9 mouse cellular contexts compared by ENCODE assay signal in genomic region chr14:55918240-55919082, GRCm38 (mm10). TPM values are rescaled to one million over a fixed set of nuclear protein-coding genes. Genes with fewer than 3 reads are reported as not detected.
DNase-seq lines count a peak whose midpoint lies in the region; ATAC-seq and TF ChIP-seq lines count a peak whose summit lies in the region.
"Had no signal": no experiment of that assay in that cellular context is flagged by ENCODE, and none has a peak within 500 bp of the region (broad histone marks: within the 10 kb centered on the region; RNA-seq: fewer than 3 reads in every experiment).

No protein-coding gene starts in this region.

- H3K27ac ChIP-seq in lung, embryonic 15.5 days, result no peak overlapping the region
- H3K27ac ChIP-seq: heart, embryonic 15.5 days had no signal

- peak; percentile 82; the same call in 1 of the 2 replicates for TF ChIP-seq CTCF in brain, embryonic 14.5 days (IDR thresholded peaks at IDR 0.05; ENCODE audit: borderline replicate concordance, extremely low read depth, insufficient read depth, insufficient read length)

- no peak overlapping the region for H3K4me3 ChIP-seq in lung, embryonic 15.5 days
- H3K4me3 ChIP-seq: heart, embryonic 15.5 days had no signal

- intact Hi-C loops in heart, postnatal 25 days (cut with DNase I), result loop anchor here (1.0 to 5.0 kb wide), 2 partner anchors 44 to 141 kb away; no protein-coding TSS in a partner anchor

- no peaks in the 10 kb centered on the region for H3K27me3 ChIP-seq in lung, embryonic 15.5 days
- H3K27me3 ChIP-seq: heart, embryonic 15.5 days had no signal

- 0 out of 2 replicates have a peak overlapping the region, but pooled peaks have one; percentile 15 for H3K4me2 ChIP-seq in lung, embryonic 15.5 days
- H3K4me2 ChIP-seq: heart, embryonic 15.5 days had no signal

- no peaks in the 10 kb centered on the region for H3K9me3 ChIP-seq in lung, embryonic 15.5 days
- H3K9me3 ChIP-seq: heart, embryonic 15.5 days had no signal

- TF ChIP-seq POLR2A in brain, embryonic 14.5 days (IDR thresholded peaks at IDR 0.05; ENCODE audit: borderline replicate concordance, extremely low read depth, insufficient read depth, insufficient read length, poor library complexity, severe bottlenecking), result no peak

- H3K9ac ChIP-seq in lung, embryonic 15.5 days, result no peak overlapping the region
- H3K9ac ChIP-seq: heart, embryonic 15.5 days had no signal

- H3K4me1 ChIP-seq in lung, embryonic 15.5 days, result peaks cover 14% of the 10 kb centered on the region

- no peaks in the 10 kb centered on the region for H3K36me3 ChIP-seq in lung, embryonic 15.5 days
- H3K36me3 ChIP-seq: heart, embryonic 15.5 days had no signal

- DNase-seq in ES-CJ7 (ENCODE audit: low read depth, low spot score), result peak; percentile 92
- peak; percentile 96 for DNase-seq in brain, embryonic 14.5 days (ENCODE audit: low read depth)
- peak; percentile 20 for DNase-seq in heart, postnatal 25 days (ENCODE audit: low spot score)
- DNase-seq in kidney, postnatal 4 days, result peak; percentile 75 to 82
- DNase-seq in ovary, postnatal 36 days (ENCODE audit: low spot score), result peak; percentile 27
- DNase-seq in thymus, postnatal 14 days, result peak; percentile 78

- WGBS in lung, embryonic 15.5 days, result 18% methylated on average over 14 of the region's 14 CpGs

- peak; percentile 74; the same call in 1 of the 2 replicates for ATAC-seq in erythroblast, adult 5-6 weeks (replicated peaks; ENCODE audit: low FRiP score, poor library complexity, severe bottlenecking)
- peak; percentile 64 for ATAC-seq in lung, embryonic 15.5 days (ENCODE audit: borderline replicate concordance, extremely low read depth, low FRiP score, low TSS enrichment)

RNA-seq across cellular contexts. Expression of gene Sdr39u1, which starts 18.4 kb away (rescaled TPM):
- 97.6 and 120 TPM in 2 replicates for polyA plus RNA-seq in brain, embryonic 14.5 days (2012; rRNA removed)
- 1.3 TPM in 2 replicates for total RNA-seq in erythroblast, adult 5-6 weeks (2015; ENCODE audit: low replicate concordance)
- total RNA-seq in erythroblast, adult 5-6 weeks (2017; ENCODE audit: low replicate concordance), result 3.5 and 10.6 TPM in 2 replicates
- total RNA-seq in heart, postnatal 25 days (2021), result 100 to 1,000 TPM; 107 to 108 TPM
- 51.8 and 52.9 TPM in 2 replicates for polyA plus RNA-seq in lung, embryonic 15.5 days (2015; fragmentation: Nextera tagmentation; extraction: Ambion mirVana)

RNA-seq across cellular contexts. Expression of gene Cma1, which starts 26.0 kb away (rescaled TPM):
- 1.9 and 5.3 TPM in 2 replicates for polyA plus RNA-seq in brain, embryonic 14.5 days (2012; rRNA removed)
- total RNA-seq in erythroblast, adult 5-6 weeks (2015; ENCODE audit: low replicate concordance), result not detected in 2 replicates
- total RNA-seq in erythroblast, adult 5-6 weeks (2017; ENCODE audit: low replicate concordance), result not detected in 2 replicates
- total RNA-seq in heart, postnatal 25 days (2021), result 1 to 10 TPM; 1.0 to 2.5 TPM
- 4.3 and 5.9 TPM in 2 replicates for polyA plus RNA-seq in lung, embryonic 15.5 days (2015; fragmentation: Nextera tagmentation; extraction: Ambion mirVana)

RNA-seq across cellular contexts. Expression of gene Cma2, which starts 32.3 kb away (rescaled TPM):
- polyA plus RNA-seq in brain, embryonic 14.5 days (2012; rRNA removed), result not detected in 2 replicates
- total RNA-seq in erythroblast, adult 5-6 weeks (2015; ENCODE audit: low replicate concordance), result not detected in 2 replicates
- not detected in 2 replicates for total RNA-seq in erythroblast, adult 5-6 weeks (2017; ENCODE audit: low replicate concordance)
- not detected for total RNA-seq in heart, postnatal 25 days (2021)
- polyA plus RNA-seq in lung, embryonic 15.5 days (2015; fragmentation: Nextera tagmentation; extraction: Ambion mirVana), result not detected in 2 replicates
- polyA plus RNA-seq: heart, embryonic 15.5 days had no signal

RNA-seq across cellular contexts. Expression of gene Khnyn, which starts 33.7 kb away (rescaled TPM):
- 13.4 and 13.7 TPM in 2 replicates for polyA plus RNA-seq in brain, embryonic 14.5 days (2012; rRNA removed)
- 30.7 and 36.4 TPM in 2 replicates for total RNA-seq in erythroblast, adult 5-6 weeks (2015; ENCODE audit: low replicate concordance)
- 122 and 126 TPM in 2 replicates for total RNA-seq in erythroblast, adult 5-6 weeks (2017; ENCODE audit: low replicate concordance)
- total RNA-seq in heart, postnatal 25 days (2021), result 10 to 100 TPM; 11.6 to 13.5 TPM
- polyA plus RNA-seq in lung, embryonic 15.5 days (2015; fragmentation: Nextera tagmentation; extraction: Ambion mirVana), result 18.3 and 18.8 TPM in 2 replicates

RNA-seq across cellular contexts. Expression of gene Cbln3, which starts 34.3 kb away (rescaled TPM):
- 0.43 and 0.51 TPM in 2 replicates for polyA plus RNA-seq in brain, embryonic 14.5 days (2012; rRNA removed)
- total RNA-seq in erythroblast, adult 5-6 weeks (2015; ENCODE audit: low replicate concordance), result not detected in 2 replicates
- 0.14 TPM in 1 of 2 replicates, not detected in the other for total RNA-seq in erythroblast, adult 5-6 weeks (2017; ENCODE audit: low replicate concordance)
- under 1 TPM in 1 of 2 experiments, not detected in 1; 0.14 TPM for total RNA-seq in heart, postnatal 25 days (2021)
- polyA plus RNA-seq in lung, embryonic 15.5 days (2015; fragmentation: Nextera tagmentation; extraction: Ambion mirVana), result 0.88 and 1.2 TPM in 2 replicates

Comparison
In these comparisons a context has a peak if more than half of its experiments do, and no peak if none do; other contexts are left out.
1. DNase-seq: peak in every context shown above with its lines; median percentile 96 in brain, embryonic 14.5 days; 92 in ES-CJ7; 78 in kidney, postnatal 4 days; 78 in thymus, postnatal 14 days; 27 in ovary, postnatal 36 days; 20 in heart, postnatal 25 days.
2. RNA of gene Sdr39u1, which starts 18.4 kb away (total RNA-seq): 107 to 108 TPM in heart, postnatal 25 days; 1.3 to 10.6 TPM in erythroblast, adult 5-6 weeks; every median in the first group is over 4 times any median in the second.